Mouse (Mus musculus): Measurements from ENCODE around the gene Hpgd. TPM values are rescaled to one million over a fixed set of nuclear protein-coding genes. Genes with fewer than 3 reads are reported as not detected.
"Not testable (repeated sequence)": the region's sequence is repeated elsewhere in the genome, so short reads cannot be mapped to it uniquely, and the experiment has no call there.

Hpgd gene
- 1 to 10 TPM; 5.7 to 6.7 TPM for total RNA-seq (2021)
- long read RNA-seq, experiment 1, transcript Hpgd-201 (7 exons, 1,683 nt) = major isoform, 5 of 5 reads
- long read RNA-seq, experiment 1, partial matches to known transcripts = 0 of 5 reads
- long read RNA-seq, experiment 1, other reads (novel, unspliced or antisense) = 0 of 5 reads
- long read RNA-seq, experiment 2, transcript Hpgd-201 (7 exons, 1,683 nt) = major isoform, 9 of 10 reads
- long read RNA-seq, experiment 2, partial matches to known transcripts = 0 of 10 reads
- long read RNA-seq, experiment 2, other reads (novel, unspliced or antisense) = 1 of 10 reads

GRCm38 (mm10) chr8:56294373-56294877 is at the start of gene Hpgd:
Gene Hpgd (plus strand): TSS chr8:56294585.
- DNase-seq (ENCODE audit: low spot score in 2 of 2) = peak; percentile 21 to 58

- not testable (repeated sequence) for DNase-seq (ENCODE audit: low spot score in 2 of 2)
Observed at GRCm38 (mm10) chr8:56251728-56252127, 42.7 kb upstream of the Hpgd start.

DNA sequence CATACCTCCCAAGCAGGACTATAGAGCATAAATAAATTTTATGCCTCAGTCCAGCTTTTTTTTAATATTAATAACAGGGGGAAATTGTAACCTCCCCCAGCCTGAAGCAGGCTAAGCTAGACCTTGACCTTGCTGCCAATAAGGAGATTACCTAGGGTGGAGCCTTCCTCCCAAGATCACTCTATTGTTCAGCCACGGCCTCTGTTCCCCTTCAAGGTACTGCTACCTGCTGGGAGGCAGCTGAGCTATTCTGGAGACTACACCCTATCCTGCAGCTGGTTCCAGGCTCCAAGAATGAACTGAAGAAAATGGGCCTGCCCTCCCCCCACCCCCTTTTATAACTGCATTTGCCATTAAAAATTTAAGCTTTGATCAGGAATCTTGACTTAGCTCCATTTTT is 42.1 kb upstream of the Hpgd start:
- no peak for DNase-seq (ENCODE audit: low spot score in 2 of 2)

DNA sequence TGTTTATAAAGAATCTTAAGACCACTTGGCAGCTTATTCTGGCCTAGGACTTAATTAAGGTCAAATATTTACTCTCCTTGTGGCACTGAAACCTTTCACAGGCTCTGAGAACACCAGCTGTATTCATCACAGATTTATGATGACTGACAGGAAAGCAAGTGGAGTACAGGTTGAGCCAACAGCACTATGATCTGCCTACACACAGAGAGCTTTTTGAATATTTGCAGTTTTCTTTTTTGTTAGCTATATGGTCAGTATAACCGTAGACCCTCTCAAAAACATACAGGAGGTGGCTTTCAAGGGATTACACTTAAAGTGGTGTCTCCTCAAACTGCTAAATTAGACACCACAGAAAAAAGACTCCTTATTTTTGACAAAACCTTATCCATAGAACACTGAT is 33.2 kb upstream of the Hpgd start:
- no peak for DNase-seq (ENCODE audit: low spot score in 2 of 2)

DNA sequence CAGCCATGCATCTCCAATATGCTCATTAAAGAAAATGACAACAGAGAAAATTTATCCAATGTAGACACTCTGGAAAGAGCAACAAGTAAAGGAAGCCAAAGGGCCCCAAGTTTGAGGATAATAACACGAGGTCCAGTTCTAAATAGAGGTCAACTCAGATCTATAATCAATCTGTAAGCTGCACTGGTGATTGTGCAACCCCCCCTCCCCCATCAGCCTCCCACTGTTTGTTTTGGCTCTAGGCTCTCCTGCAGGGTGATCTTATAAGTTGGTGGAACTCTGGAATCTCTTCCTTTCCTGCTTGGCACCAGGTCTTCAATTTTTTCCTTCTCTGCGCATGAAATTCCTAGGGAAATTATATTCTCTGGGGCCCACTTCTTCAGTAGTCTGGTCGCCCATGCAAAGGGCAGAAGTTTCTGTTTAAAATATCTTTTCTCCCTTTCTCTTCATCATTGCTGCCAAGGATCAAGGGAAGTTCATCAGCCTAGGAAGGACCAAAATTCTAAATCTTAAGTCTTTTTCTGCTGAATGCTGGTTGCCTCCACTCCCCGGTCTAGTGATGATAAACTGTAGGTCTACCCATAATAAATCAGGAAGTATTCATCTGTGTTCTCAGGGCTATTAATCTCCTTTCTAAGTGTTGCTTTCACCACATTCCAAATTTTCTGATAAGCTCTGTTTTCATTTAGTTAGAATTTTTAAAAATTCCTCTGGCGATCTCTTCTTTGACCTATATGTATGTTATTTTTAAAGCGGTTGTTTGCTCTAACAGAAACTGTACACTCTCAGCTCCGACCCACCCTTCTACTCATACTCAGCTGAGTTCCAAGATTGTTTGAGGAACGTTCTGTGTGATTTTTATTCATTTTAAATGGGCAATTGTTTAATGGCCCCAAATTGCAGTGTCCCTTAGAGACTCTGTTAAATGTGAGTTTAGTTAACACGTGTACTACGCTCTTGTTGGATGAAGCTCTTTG is 24.4 kb upstream of the Hpgd start:
- no peak for DNase-seq (ENCODE audit: low spot score in 2 of 2)

- DNase-seq (ENCODE audit: low spot score in 2 of 2) = no peak
Observed at GRCm38 (mm10) chr8:56272934-56273333, 21.5 kb upstream of the Hpgd start.

DNA sequence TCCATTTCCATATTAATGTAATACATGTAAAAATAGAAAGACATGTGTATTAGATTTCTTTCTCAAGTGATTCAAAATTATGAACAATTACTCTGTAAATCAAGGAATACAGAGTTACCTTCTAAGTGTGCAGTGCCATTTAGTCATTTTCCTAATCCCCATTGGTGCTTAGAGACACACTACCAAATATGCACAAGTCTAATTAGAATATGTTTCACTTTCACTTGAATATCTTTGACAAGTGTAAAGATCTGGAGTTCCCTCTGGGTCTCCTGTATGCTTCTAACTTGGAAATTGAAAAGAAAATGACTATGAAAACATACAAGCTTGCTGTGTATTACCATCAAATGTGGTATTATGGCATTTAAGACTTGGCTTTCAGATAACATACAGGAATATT is 19.1 kb upstream of the Hpgd start:
- DNase-seq (ENCODE audit: low spot score in 2 of 2) = no peak

DNA sequence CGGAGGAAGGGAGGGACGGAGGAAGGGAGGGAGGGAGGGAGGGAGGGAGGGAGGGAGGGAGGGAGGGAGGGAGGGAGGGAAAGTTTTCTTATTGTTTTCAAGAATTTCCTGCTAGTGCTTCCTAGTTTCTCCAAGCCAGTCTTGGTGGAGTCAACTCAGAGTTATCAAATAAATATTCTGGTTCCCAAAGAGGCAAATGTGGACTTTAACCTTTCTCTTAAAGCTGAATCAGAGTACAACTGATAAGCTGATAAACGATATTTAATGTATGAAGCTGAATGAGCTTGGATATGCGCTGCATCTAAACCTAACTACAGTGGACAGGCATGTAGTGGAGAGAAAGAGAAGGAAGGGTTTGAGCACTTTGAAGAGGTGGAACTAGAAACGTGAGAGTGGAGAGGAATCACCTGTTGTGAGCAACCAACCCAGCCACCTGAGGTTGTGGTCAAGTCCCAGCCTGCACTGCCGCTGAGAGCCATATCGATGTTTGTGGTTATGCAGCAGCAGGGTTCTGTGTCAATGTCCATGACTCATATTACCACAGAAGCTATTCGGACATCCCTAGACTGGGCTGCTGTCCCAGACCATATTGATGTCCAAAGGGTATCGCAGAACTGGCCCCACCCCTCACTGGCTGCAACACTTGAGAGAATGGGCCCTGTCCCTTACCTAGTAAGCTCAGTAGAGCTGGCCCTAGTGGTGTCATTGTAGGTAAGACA is 16.4 kb upstream of the Hpgd start:
- no peak for DNase-seq (ENCODE audit: low spot score in 2 of 2)

DNA sequence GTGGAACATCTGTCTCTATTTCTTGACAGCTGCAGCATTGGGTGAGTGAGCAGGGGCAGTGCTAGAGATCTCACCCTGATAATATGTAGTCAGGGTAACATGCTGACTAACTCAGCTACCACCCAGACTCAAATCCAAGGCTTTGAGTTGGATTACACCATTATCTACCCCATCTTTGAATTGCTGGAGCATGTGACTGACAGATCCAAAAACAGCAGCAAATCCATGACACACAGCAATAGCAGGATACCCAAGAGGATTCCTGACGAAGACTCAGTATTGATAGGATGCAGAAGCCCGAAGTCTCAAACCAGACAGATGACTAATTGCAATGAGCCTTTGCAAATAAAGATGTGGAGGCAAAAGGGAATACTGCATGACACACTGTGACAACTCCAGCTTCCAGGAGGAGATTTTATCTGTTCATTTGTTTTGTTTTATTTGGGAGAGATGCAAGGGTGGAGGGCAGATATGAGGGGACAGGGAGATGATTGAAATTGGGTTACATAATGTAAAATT is 15.8 kb upstream of the Hpgd start:
- no peak for DNase-seq (ENCODE audit: low spot score in 2 of 2)

GRCm38 (mm10) chr8:56283936-56284335 is 10.4 kb upstream of the Hpgd start:
- DNase-seq (ENCODE audit: low spot score in 2 of 2) = no peak

DNA sequence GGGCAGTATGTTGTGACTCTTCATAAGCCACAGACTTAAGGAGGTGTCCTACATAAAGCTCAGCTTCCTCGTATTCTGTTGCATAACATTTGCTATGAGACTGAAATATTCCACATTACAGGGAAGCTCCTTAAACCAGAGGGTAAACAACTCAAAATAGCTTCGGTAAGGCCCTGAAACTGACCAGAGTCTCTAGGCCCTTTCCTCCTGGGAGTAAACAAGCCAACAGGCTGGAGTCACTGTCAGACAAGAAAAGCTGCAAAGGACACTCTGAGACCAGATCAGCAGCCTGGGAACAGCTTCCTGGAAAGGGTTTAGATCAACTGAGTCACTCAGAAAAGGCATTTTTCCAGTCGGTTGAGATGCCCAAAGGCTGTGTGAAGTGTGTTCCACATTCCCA is 9.4 kb upstream of the Hpgd start:
- no peak for DNase-seq (ENCODE audit: low spot score in 2 of 2)

GRCm38 (mm10) chr8:56286717-56287116 is 7.7 kb upstream of the Hpgd start:
- no peak for DNase-seq (ENCODE audit: low spot score in 2 of 2)

DNA sequence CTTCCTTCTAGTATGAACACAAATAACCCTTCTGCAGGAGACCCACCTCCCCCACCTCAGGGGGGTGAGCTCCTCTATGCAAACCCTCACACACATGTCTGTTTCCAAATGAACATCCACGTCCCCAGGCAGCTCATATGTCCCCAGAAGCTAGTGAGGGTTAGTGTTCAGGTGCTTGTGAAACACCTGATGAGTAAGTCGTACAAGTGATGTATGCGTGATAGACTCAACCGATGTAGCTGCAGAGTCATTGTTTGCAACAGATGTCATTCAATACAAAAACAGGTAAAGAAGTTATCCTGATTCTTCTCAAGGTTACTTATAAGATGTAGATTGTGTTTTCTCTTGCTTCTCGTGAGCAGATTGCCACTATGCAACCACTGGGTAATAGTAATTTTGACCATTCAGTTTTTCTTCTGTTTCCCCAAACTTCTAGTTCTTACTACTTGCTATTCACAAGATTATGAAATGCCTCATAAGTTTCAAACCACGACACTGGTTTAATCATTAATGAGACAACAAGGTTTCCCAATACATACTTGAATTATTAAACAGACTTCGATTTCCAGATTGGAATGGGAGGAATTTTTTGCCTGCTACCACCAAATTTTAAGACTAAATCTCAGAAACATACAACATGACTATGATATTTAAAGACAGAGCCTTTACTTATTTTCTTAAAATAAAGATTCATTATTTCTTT is 6.9 kb upstream of the Hpgd start:
- DNase-seq (ENCODE audit: low spot score in 2 of 2) = no peak

DNA sequence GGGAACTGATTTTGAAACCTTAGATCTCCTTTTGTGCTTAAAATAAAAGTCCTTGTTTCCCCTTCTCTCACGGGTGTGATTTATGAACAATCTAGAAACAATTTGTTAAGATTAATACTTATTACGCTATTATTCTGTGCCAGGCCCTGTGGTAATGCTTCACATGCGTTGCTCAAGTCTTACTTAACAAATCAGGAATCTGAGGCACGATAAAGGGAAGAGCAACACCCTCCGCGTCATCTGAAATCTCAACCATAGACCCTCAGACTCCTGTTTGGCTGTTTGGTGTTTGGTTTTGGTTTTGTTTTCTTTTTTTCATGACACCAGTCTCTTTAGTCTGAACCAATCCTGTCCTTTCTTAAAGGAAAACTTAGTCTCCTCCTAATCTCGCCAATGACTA is 2.1 kb upstream of the Hpgd start:
- no peak for DNase-seq (ENCODE audit: low spot score in 2 of 2)

DNA sequence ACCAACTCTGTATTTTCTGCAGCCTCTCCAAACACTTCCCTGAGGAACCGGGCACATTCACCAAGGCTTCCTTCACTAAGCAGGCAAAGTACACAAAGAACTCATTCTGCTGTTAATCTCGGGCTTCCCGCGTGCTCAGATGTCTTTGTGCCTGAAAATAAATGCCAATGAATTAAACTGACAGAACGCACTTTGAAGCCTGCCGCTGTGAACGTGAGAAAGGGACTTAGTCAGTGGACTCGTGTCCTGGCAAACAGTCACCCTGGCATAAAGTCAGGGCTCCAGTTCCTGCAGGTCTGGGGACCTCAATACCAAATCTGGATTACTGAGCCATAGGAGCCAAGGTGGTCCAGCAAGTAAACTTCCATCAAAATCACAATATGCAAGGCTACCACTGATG is 905 bp upstream of the Hpgd start:
- no peak for DNase-seq (ENCODE audit: low spot score in 2 of 2)

DNA sequence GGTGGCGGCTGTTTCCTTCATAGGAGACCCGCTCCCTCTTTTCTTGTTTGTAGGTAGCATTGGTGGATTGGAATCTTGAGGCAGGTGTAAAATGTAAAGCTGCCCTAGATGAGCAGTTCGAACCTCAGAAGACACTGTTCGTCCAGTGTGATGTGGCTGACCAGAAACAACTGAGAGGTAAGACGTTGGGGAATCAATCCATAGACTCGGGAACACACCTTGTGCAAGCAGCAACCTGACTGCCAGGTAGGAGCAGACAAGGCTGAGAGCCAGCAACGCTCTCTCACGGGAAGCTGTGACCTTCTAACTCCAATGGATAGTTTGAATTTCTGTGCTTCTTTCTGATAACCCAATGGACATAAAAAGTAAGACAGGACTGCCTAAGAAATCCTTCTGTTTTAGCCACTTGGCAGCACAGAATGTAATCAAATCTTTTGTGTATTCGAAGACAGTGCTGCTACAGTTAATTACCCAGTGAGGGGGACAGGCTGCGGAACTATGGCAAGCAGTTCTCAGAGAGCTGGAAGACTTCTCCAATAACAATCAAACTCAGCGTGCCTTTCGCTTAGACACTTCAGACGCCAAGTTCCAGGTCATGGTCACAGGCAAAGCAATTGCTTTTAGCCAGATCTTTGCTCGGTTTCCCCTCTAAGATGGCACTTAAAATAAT is 636 bp downstream of the Hpgd start:
- DNase-seq (ENCODE audit: low spot score in 2 of 2) = no peak

GRCm38 (mm10) chr8:56299421-56299820 is 5.0 kb downstream of the Hpgd start:
- DNase-seq (ENCODE audit: low spot score in 2 of 2) = no peak

DNA sequence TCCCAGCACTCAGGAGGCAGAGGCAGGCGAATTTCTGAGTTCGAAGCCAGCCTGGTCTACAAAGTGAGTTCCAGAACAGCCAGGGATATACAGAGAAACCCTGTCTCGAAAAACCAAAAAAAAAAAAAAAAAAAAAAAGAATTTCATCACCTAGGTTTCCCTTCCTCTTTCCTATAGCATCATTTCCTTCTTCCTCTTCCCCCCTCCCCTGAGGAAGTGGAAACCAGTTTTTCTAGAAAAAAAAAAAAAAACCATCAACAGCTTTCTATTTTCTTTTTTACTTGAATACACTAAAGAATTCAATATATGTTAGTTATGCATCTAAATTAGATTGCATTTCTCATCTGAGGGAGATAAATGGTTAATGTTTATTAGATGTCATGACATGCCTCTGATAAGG is 6.9 kb downstream of the Hpgd start:
- not testable (repeated sequence) for DNase-seq (ENCODE audit: low spot score in 2 of 2)

DNA sequence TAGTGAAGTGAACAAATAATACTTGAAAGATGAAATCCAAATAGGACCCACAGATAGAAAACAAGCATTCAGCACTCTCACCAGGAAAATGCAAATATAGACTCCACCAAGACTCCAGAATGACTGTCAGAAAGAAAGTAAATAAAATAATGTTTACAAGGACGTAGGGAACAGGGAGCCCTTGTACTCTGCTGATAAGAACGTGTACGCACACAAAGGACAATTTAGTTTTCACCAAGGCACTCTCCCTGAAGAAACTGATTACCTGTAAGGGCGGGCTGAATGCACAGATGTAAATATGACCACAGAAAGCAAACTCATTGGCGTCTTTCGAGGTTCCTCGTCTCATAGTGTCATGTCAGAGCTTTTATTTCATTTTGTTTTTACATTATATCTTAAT is 10.2 kb downstream of the Hpgd start:
- DNase-seq (ENCODE audit: low spot score in 2 of 2) = no peak

DNA sequence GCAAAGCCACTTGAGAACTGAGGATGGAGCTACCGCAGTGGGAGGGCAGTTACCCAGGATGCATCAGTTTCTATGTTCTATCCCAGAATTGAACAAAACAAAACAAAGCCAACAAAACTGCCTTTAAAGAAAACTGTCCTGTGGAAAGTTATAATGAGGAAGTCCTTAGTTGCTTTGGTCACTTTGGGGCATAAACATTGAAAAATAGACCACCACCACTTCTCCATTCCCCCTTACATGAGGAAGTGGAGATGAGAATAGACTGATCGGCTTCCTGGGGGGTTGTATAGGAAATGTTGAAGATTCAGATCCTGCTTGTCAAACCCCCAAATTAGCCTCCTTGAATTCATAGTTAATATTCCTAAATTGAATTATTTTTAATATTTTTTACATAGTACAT is 19.2 kb downstream of the Hpgd start:
- DNase-seq (ENCODE audit: low spot score in 2 of 2) = no peak

All from gastrocnemius, postnatal 4 days (tissue).